Mouse (Mus musculus): ENCODE data around the gene Cep97. TPM values are rescaled to one million over a fixed set of nuclear protein-coding genes. Genes with fewer than 3 reads are reported as not detected.

The Cep97 gene
- total and polyA plus RNA-seq, 3 experiments, result 10.7 to 11.1 TPM; not detected in 1

DNA sequence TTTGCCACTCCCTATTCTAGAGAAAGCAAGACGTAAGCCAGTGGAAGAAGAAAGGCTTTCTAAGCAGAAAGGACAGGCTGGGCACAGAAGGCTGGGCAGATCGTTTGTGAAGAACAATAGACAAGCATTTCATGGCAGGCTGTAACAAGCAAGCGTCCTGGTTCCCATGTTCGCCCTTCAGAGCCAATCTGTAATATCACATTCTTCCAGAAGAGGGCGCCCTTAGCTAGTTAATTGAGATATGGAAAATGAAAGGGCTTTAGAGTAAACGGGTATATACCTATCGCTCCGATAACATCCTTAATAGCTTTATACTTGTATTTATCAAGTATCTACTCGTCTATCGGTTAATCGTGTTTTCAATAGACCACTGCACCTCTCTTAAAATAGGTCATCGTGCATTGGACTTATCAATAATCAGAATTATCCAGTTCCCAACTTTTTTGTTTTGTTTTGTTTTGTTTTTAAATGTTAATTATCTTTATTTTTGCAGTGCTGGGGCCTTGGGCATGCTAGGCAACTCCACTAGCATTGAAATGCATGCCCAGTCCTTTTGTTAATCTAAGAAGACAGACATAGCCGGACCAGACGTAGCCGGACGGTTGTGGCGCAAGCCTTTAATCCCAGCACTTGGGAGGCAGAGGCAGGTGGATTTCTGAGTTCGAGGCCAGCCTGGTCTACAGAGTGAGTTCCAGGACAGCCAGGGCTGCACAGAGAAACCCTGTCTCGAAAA, 16.5 kb upstream of the Cep97 start:
- DNase-seq (ENCODE audit: low read depth, low spot score), result peak; percentile 95
- peaks cover 0 to 7% of the 10 kb centered on the region in 2 experiments; a peak in 2 of 4 replicates for H3K36me3 ChIP-seq (ENCODE audit: control insufficient read depth in 1 of 2, insufficient read depth in 2 of 2, low read length in 2 of 2)
- H3K4me3 ChIP-seq (ENCODE audit: control insufficient read depth in 1 of 2, insufficient read depth in 1 of 2, low read depth in 2 of 2, low read length in 2 of 2), result peak overlapping the region; percentile 66 to 70
- no peaks in the 10 kb centered on the region for H3K9me3 ChIP-seq (replicated peaks; ENCODE audit: insufficient read depth, low read length)
- H3K9ac ChIP-seq (ENCODE audit: control insufficient read depth, low read depth, low read length, poor library complexity, severe bottlenecking), result peak overlapping the region; percentile 39
- peaks cover 8 to 9% of the 10 kb centered on the region in 2 experiments for H3K4me1 ChIP-seq (ENCODE audit: control insufficient read depth in 1 of 2, insufficient read depth in 2 of 2, low read length in 2 of 2)
- H3K27me3 ChIP-seq (ENCODE audit: control insufficient read depth in 1 of 2, insufficient read depth in 2 of 2, low read length in 2 of 2), result no peaks in the 10 kb centered on the region
- no peaks in the 10 kb centered on the region for H3K79me2 ChIP-seq (ENCODE audit: control insufficient read depth, insufficient read depth, low read length, poor library complexity)
- H3K27ac ChIP-seq (ENCODE audit: control insufficient read depth, low read depth, low read length), result peak overlapping the region; percentile 30
- TF ChIP-seq TBP (IDR thresholded peaks at IDR 0.05; ENCODE audit: low read depth, low read length) (peak; percentile 89), ZKSCAN1 (IDR thresholded peaks at IDR 0.05; ENCODE audit: low read depth, low read length) (no peak), GATA1 (IDR thresholded peaks at IDR 0.05; ENCODE audit: low read depth, low read length) (peak; percentile 64), MAFK (IDR thresholded peaks at IDR 0.05; ENCODE audit: borderline replicate concordance, low read depth, low read length) (no peak), NELFE (IDR thresholded peaks at IDR 0.05; ENCODE audit: low read depth, low read length) (no peak), RAD21 (IDR thresholded peaks at IDR 0.05; ENCODE audit: low read depth, low read length) (peak; percentile 93), SIN3A (IDR thresholded peaks at IDR 0.05; ENCODE audit: low read length) (peak; percentile 54; the same call in 1 of the 2 replicates), HCFC1 (IDR thresholded peaks at IDR 0.05; ENCODE audit: low read depth, low read length) (0 out of 2 replicates have a peak, but pooled peaks have one; percentile 19), ZC3H11A (IDR thresholded peaks at IDR 0.05; ENCODE audit: low read depth, low read length) (peak; percentile 82), CTCF (IDR thresholded peaks at IDR 0.05 in 2 of 3, conservative IDR thresholded peaks at IDR 0.05 in 1 of 3; ENCODE audit: control insufficient read depth in 1 of 3, insufficient read depth in 1 of 3, low read depth in 2 of 3, low read length in 3 of 3, poor library complexity in 1 of 3, severe bottlenecking in 1 of 3) (peak; percentile 46 to 95 (median 76)), MAX (IDR thresholded peaks at IDR 0.05; ENCODE audit: low read length) (no peak), RCOR1 (IDR thresholded peaks at IDR 0.05; ENCODE audit: low read depth, low read length) (0 out of 2 replicates have a peak, but pooled peaks have one; percentile 5), SMC3 (IDR thresholded peaks at IDR 0.05; ENCODE audit: low read depth, low read length) (peak; percentile 73)

- peak overlapping the region in 1 of 2 experiments; percentile 66; a peak in 2 of 4 replicates for H3K4me3 ChIP-seq (ENCODE audit: control insufficient read depth in 1 of 2, insufficient read depth in 1 of 2, low read depth in 2 of 2, low read length in 2 of 2)
- no peaks in the 10 kb centered on the region for H3K9me3 ChIP-seq (replicated peaks; ENCODE audit: insufficient read depth, low read length)
- H3K27ac ChIP-seq (ENCODE audit: control insufficient read depth, low read depth, low read length), result no peak overlapping the region
- no peaks in the 10 kb centered on the region for H3K27me3 ChIP-seq (ENCODE audit: control insufficient read depth in 1 of 2, insufficient read depth in 2 of 2, low read length in 2 of 2)
- no peak for TF ChIP-seq POLR2A (IDR thresholded peaks at IDR 0.05; ENCODE audit: control insufficient read depth in 1 of 2, insufficient read depth in 1 of 2, low read depth in 1 of 2, low read length in 2 of 2, poor library complexity in 1 of 2)
- no peak for TF ChIP-seq TBP (IDR thresholded peaks at IDR 0.05; ENCODE audit: low read depth, low read length)
- no peak for TF ChIP-seq MYC (IDR thresholded peaks at IDR 0.05; ENCODE audit: low read depth, low read length)
- TF ChIP-seq MYB (IDR thresholded peaks at IDR 0.05; ENCODE audit: low read depth, low read length), result no peak
- no peak for TF ChIP-seq CHD2 (IDR thresholded peaks at IDR 0.05; ENCODE audit: low read length)
- H3K4me1 ChIP-seq (ENCODE audit: control insufficient read depth in 1 of 2, insufficient read depth in 2 of 2, low read length in 2 of 2), result peaks cover 8 to 9% of the 10 kb centered on the region in 2 experiments
- H3K79me2 ChIP-seq (ENCODE audit: control insufficient read depth, insufficient read depth, low read length, poor library complexity), result no peaks in the 10 kb centered on the region
- peak overlapping the region; percentile 36; the same call in 1 of the 2 replicates for H3K9ac ChIP-seq (ENCODE audit: control insufficient read depth, low read depth, low read length, poor library complexity, severe bottlenecking)
- H3K36me3 ChIP-seq (ENCODE audit: control insufficient read depth in 1 of 2, insufficient read depth in 2 of 2, low read length in 2 of 2), result peaks cover 0 to 7% of the 10 kb centered on the region in 2 experiments; a peak in 2 of 4 replicates
- no peak for DNase-seq (ENCODE audit: low read depth, low spot score)
These were observed 15.8 kb upstream of the Cep97 start for GRCm38 (mm10) chr16:55950462-55950861.

Measured in MEL (cell line).